Mouse (Mus musculus): ENCODE measurements around the gene Gm12355. TPM values are rescaled to one million over a fixed set of nuclear protein-coding genes. Genes with fewer than 3 reads are reported as not detected.
"Not testable (repeated sequence)": the region's sequence is repeated elsewhere in the genome, so short reads cannot be mapped to it uniquely, and the experiment has no call there.

Gm12355 gene
- polyA plus RNA-seq, 1 experiment from 2014 or later = 0.92 TPM

DNA sequence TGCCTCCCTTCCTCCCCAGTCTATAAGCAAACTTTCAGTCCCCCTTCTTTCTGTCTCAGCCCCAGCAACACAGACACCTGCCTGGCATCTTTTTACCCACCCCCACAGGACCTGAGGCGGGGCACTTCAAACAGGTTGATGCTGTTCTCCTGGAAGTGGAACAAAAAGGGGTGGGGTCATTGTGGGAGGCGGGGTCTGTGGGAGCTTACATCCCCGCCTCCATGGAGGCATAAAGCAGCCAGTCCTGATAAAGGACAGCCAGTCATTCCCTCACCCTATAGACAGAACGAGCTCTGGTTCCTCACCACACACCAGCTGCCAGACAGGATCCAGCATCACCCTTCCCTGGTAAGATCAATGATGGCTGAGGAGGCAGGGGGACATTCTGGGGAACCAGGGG is 38.6 kb upstream of the Gm12355 start, which contains the start of gene Gsdma:
Gene Gsdma (plus strand): TSS at position 261 of the 400 bp plus-strand sequence.
- Histone ChIP-seq H3K27me3 (ENCODE audit: insufficient read depth, low read length) (no peaks in the 10 kb centered on the region), H3K9ac (ENCODE audit: low read depth, low read length) (no peak within 1 kb of the TSS), H3K9me3 (replicated peaks; ENCODE audit: low read length) (no peaks in the 10 kb centered on the region), H3K27ac (no peak within 1 kb of the TSS), H3K4me3 (replicated peaks; ENCODE audit: low read depth, low read length) (no peak within 1 kb of the TSS), H3K36me3 (ENCODE audit: insufficient read depth, low read length) (no peaks in the 10 kb centered on the region), H3K4me1 (replicated peaks; ENCODE audit: insufficient read depth, low read length) (no peaks in the 10 kb centered on the region), H3K4me2 (ENCODE audit: low read length) (no peak within 1 kb of the TSS)
- DNase-seq (ENCODE audit: low spot score) (no peak), ATAC-seq (replicated peaks; ENCODE audit: low FRiP score, low read depth) (no peak)
- TF ChIP-seq CTCF (IDR thresholded peaks at IDR 0.05; ENCODE audit: low read depth) = no peak
- WGBS = 20% methylated on average over 4 of the region's 4 CpGs

DNA sequence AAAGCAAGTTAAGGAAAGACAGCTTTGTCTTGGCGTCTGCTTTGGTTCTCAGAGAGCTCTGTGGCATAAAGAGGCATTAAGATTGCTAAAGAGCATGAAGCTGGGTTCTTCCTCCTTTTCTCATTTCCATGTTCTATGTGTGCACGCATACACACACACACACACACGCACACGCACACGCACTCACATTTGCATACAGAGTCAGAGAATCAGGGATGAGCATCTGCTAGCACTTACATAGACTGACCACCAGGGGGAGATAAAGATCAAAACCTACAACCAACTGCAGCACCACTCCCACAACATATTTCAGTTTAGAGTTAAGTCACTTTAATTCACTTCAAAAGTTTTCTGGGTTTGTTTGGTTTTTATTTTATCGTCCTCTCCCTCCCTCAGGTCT is 35.1 kb upstream of the Gm12355 start:
- DNase-seq (ENCODE audit: low spot score) (peak; percentile 88), ATAC-seq (replicated peaks; ENCODE audit: low FRiP score, low read depth) (no peak)
- Histone ChIP-seq H3K36me3 (ENCODE audit: insufficient read depth, low read length) (no peaks in the 10 kb centered on the region), H3K27me3 (ENCODE audit: insufficient read depth, low read length) (no peaks in the 10 kb centered on the region), H3K4me1 (replicated peaks; ENCODE audit: insufficient read depth, low read length) (no peaks in the 10 kb centered on the region), H3K4me3 (replicated peaks; ENCODE audit: low read depth, low read length) (no peak overlapping the region), H3K9ac (ENCODE audit: low read depth, low read length) (no peak overlapping the region), H3K9me3 (replicated peaks; ENCODE audit: low read length) (no peaks in the 10 kb centered on the region), H3K4me2 (ENCODE audit: low read length) (no peak overlapping the region), H3K27ac (no peak overlapping the region)
- WGBS = 7% methylated on average over 6 of the region's 6 CpGs
- peak; percentile 91 for TF ChIP-seq CTCF (IDR thresholded peaks at IDR 0.05; ENCODE audit: low read depth)

GRCm38 (mm10) chr11:98655076-98655475 is 29.6 kb upstream of the Gm12355 start:
- not testable (repeated sequence) for H3K4me2 ChIP-seq (ENCODE audit: low read length); H3K4me3 ChIP-seq (replicated peaks; ENCODE audit: low read depth, low read length); H3K9me3 ChIP-seq (replicated peaks; ENCODE audit: low read length); H3K36me3 ChIP-seq (ENCODE audit: insufficient read depth, low read length); H3K4me1 ChIP-seq (replicated peaks; ENCODE audit: insufficient read depth, low read length); H3K27me3 ChIP-seq (ENCODE audit: insufficient read depth, low read length); H3K9ac ChIP-seq (ENCODE audit: low read depth, low read length); H3K27ac ChIP-seq
- peak; percentile 76 for TF ChIP-seq CTCF (IDR thresholded peaks at IDR 0.05; ENCODE audit: low read depth)
- DNase-seq (ENCODE audit: low spot score) (peak; percentile 73), ATAC-seq (replicated peaks; ENCODE audit: low FRiP score, low read depth) (peak; percentile 43; the same call in 1 of the 2 replicates)
- WGBS = 15% methylated on average over 7 of the region's 7 CpGs

DNA sequence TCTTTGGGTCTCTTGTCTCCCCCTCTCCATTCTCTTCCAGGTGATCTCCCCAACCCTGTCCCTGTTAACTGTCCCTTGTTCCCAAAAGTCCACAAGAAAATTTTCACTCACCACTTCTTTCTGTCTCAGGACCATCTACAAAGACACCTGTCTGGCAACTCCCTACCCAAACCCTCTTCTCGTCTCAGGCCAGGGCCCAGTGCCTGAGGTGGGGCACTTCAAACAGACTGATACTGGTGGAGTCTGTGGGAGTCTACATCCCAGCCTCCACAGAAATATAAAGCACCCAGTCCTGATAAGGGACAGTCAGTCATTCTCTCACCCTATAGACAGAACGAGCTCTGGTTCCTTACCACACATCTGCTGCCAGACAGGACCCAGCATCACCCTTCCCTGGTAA is 21.0 kb upstream of the Gm12355 start, which contains the start of gene Gsdma2:
Gene Gsdma2 (plus strand): TSS at position 301 of the 400 bp plus-strand sequence.
- Histone ChIP-seq H3K27me3 (ENCODE audit: insufficient read depth, low read length) (no peaks in the 10 kb centered on the region), H3K27ac (no peak within 1 kb of the TSS), H3K36me3 (ENCODE audit: insufficient read depth, low read length) (no peaks in the 10 kb centered on the region), H3K4me2 (ENCODE audit: low read length) (no peak within 1 kb of the TSS), H3K4me1 (replicated peaks; ENCODE audit: insufficient read depth, low read length) (no peaks in the 10 kb centered on the region), H3K9me3 (replicated peaks; ENCODE audit: low read length) (no peaks in the 10 kb centered on the region), H3K4me3 (replicated peaks; ENCODE audit: low read depth, low read length) (no peak within 1 kb of the TSS), H3K9ac (ENCODE audit: low read depth, low read length) (no peak within 1 kb of the TSS)
- DNase-seq (ENCODE audit: low spot score) (no peak), ATAC-seq (replicated peaks; ENCODE audit: low FRiP score, low read depth) (no peak)
- TF ChIP-seq CTCF (IDR thresholded peaks at IDR 0.05; ENCODE audit: low read depth) = no peak
- WGBS = 45% methylated on average over 2 of the region's 2 CpGs

- H3K27me3 ChIP-seq (ENCODE audit: insufficient read depth, low read length) = no peaks in the 10 kb centered on the region
- DNase-seq (ENCODE audit: low spot score) = no peak
- no peak overlapping the region for H3K9ac ChIP-seq (ENCODE audit: low read depth, low read length)
- H3K4me3 ChIP-seq (replicated peaks; ENCODE audit: low read depth, low read length) = no peak overlapping the region
- H3K4me2 ChIP-seq (ENCODE audit: low read length) = no peak overlapping the region
- no peak for ATAC-seq (replicated peaks; ENCODE audit: low FRiP score, low read depth)
- no peaks in the 10 kb centered on the region for H3K4me1 ChIP-seq (replicated peaks; ENCODE audit: insufficient read depth, low read length)
- no peak for TF ChIP-seq CTCF (IDR thresholded peaks at IDR 0.05; ENCODE audit: low read depth)
- WGBS = 56% methylated on average over 2 of the region's 2 CpGs
- H3K36me3 ChIP-seq (ENCODE audit: insufficient read depth, low read length) = no peaks in the 10 kb centered on the region
- no peak overlapping the region for H3K27ac ChIP-seq
- H3K9me3 ChIP-seq (replicated peaks; ENCODE audit: low read length) = no peaks in the 10 kb centered on the region
Observed at GRCm38 (mm10) chr11:98645946-98646345, 20.5 kb upstream of the Gm12355 start.

GRCm38 (mm10) chr11:98644757-98645156 is 19.3 kb upstream of the Gm12355 start:
- Histone ChIP-seq H3K4me3 (replicated peaks; ENCODE audit: low read depth, low read length) (no peak overlapping the region), H3K4me1 (replicated peaks; ENCODE audit: insufficient read depth, low read length) (no peaks in the 10 kb centered on the region), H3K27me3 (ENCODE audit: insufficient read depth, low read length) (no peaks in the 10 kb centered on the region), H3K27ac (no peak overlapping the region), H3K9me3 (replicated peaks; ENCODE audit: low read length) (no peaks in the 10 kb centered on the region), H3K4me2 (ENCODE audit: low read length) (no peak overlapping the region), H3K9ac (ENCODE audit: low read depth, low read length) (no peak overlapping the region), H3K36me3 (ENCODE audit: insufficient read depth, low read length) (no peaks in the 10 kb centered on the region)
- no peak for ATAC-seq (replicated peaks; ENCODE audit: low FRiP score, low read depth)
- no peak for DNase-seq (ENCODE audit: low spot score)
- 74% methylated on average over 3 of the region's 3 CpGs for WGBS
- no peak for TF ChIP-seq CTCF (IDR thresholded peaks at IDR 0.05; ENCODE audit: low read depth)

DNA sequence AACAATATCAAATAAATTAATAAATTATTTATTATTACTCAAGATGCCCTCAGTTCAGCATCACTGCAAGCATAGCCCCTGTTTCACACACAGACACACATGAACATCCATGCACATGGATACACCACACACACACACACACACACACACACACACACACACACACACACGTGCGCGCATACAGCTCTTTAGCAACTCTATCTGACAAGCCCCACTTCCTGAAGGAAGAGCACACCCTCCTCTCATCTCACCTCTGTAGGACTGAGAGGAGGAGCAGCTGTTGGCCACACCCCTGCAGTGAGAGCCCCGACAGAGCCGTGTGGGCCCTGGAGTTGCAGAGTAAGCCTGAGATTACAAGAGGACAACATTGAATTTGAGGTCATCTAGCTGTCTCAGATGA is 14.6 kb upstream of the Gm12355 start:
- no peak overlapping the region for H3K4me3 ChIP-seq (replicated peaks; ENCODE audit: low read depth, low read length)
- H3K4me1 ChIP-seq (replicated peaks; ENCODE audit: insufficient read depth, low read length) = no peaks in the 10 kb centered on the region
- H3K9me3 ChIP-seq (replicated peaks; ENCODE audit: low read length) = no peaks in the 10 kb centered on the region
- H3K9ac ChIP-seq (ENCODE audit: low read depth, low read length) = no peak overlapping the region
- no peak overlapping the region for H3K4me2 ChIP-seq (ENCODE audit: low read length)
- no peaks in the 10 kb centered on the region for H3K36me3 ChIP-seq (ENCODE audit: insufficient read depth, low read length)
- 66% methylated on average over 5 of the region's 5 CpGs for WGBS
- DNase-seq (ENCODE audit: low spot score) (no peak), ATAC-seq (replicated peaks; ENCODE audit: low FRiP score, low read depth) (no peak)
- TF ChIP-seq CTCF (IDR thresholded peaks at IDR 0.05; ENCODE audit: low read depth) = no peak
- H3K27me3 ChIP-seq (ENCODE audit: insufficient read depth, low read length) = no peaks in the 10 kb centered on the region
- H3K27ac ChIP-seq = no peak overlapping the region
